Mouse (Mus musculus) midbrain, embryonic 10.5 days (tissue): ENCODE measurements around the gene Crabp2. TPM values are rescaled to one million over a fixed set of nuclear protein-coding genes. Genes with fewer than 3 reads are reported as not detected.

Experiments used
- DNase-seq: peaks from one replicate; pipeline ENCODE4 v3.0.0-alpha.2; 2017; ENCODE audit warnings: low spot score
- H3K27ac ChIP-seq: fragments of 300-500 bp; sonication (generic); replicated peaks from 2 replicates; pipeline ENCODE4 v1.5.1; 2016; ENCODE audit warnings: mild to moderate bottlenecking
- H3K27me3 ChIP-seq: fragments of 300-500 bp; sonication (generic); 2 replicates; pipeline ENCODE4 v1.6.1; 2016; ENCODE audit warnings: low read depth, mild to moderate bottlenecking; ENCODE audit not compliant: poor library complexity, severe bottlenecking
- H3K36me3 ChIP-seq: fragments of 300-500 bp; sonication (generic); 2 replicates; pipeline ENCODE4 v1.6.1; 2016; ENCODE audit warnings: mild to moderate bottlenecking, moderate library complexity
- H3K4me1 ChIP-seq: fragments of 300-500 bp; sonication (generic); 2 replicates; pipeline ENCODE4 v1.6.1; 2016
- H3K4me3 ChIP-seq: fragments of 300-500 bp; sonication (generic); 2 replicates; pipeline ENCODE4 v1.5.1; 2016; ENCODE audit warnings: mild to moderate bottlenecking, moderate library complexity
- H3K9me3 ChIP-seq: fragments of 300-500 bp; sonication (generic); replicated peaks from 2 replicates; pipeline ENCODE4 v1.6.1; 2016; ENCODE audit warnings: mild to moderate bottlenecking
- WGBS: fragments of 180-500 bp; shearing (Covaris S2); methylation state at CpG from one replicate; pipeline ENCODE4 v1.1.7; 2016; 5-methylcytosine and 5-hydroxymethylcytosine counted together
- polyA plus RNA-seq: library from polyadenylated mRNA; unstranded; fragments of >200 nt; fragmentation: Nextera tagmentation; extraction: Ambion mirVana; gene quantifications from 2 replicates; pipeline ENCODE4 v1.2.1, GENCODE M21; 2016

Gene Crabp2
- polyA plus RNA-seq, 1 experiment from 2014 or later = 684 TPM

DNA sequence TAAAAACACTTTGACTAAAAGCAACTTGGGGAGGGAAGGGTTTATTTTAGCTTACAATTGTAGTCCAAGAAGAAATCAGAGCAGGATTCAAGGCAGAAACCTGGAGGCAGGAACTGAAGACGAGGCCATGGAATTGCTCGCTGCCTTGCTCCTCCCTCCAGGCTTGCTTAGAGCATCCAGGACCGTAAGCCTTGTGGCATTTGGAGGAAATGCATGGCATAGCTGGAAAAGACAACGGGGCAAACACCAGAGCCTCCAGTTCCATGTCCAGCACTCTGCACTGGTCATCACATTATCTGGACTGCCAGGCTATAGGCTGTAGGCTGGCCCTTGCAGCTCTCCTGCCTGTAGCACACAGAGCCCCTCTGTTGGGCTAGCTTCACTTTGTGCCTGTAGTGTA lies 14.0 kb upstream of the Crabp2 start:
- no peak for DNase-seq
- Histone ChIP-seq H3K36me3 (peaks cover 82% of the 10 kb centered on the region), H3K27me3 (no peaks in the 10 kb centered on the region), H3K27ac (no peak overlapping the region), H3K4me1 (peaks cover 42% of the 10 kb centered on the region), H3K4me3 (no peak overlapping the region), H3K9me3 (no peaks in the 10 kb centered on the region)
- 82% methylated on average over 4 of the region's 4 CpGs for WGBS

DNA sequence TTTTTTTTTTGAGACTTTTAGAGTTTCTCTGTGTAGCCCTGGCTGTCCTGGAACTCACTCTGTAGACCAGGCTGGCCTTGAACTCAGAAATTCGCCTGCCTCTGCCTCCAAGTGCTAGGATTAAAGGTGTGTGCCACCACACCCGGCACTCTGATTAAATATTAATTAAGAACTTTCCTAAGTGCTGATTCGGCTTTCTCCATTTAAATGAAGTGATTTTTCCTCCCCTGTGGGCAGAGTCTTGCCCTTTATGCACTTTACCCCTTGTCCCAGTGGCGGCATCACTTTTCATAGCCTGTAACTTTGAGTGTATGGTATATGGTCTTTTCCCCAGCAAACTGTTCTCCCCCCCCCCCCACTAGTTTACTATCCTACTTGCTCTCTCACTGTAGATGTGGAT lies 13.3 kb upstream of the Crabp2 start:
- Histone ChIP-seq H3K9me3 (no peaks in the 10 kb centered on the region), H3K27me3 (no peaks in the 10 kb centered on the region), H3K4me1 (peaks cover 36% of the 10 kb centered on the region), H3K36me3 (peaks cover 89% of the 10 kb centered on the region), H3K27ac (no peak overlapping the region), H3K4me3 (no peak overlapping the region)
- WGBS = 85% methylated on average over 4 of the region's 4 CpGs
- DNase-seq = no peak

GRCm38 (mm10) chr3:87935776-87936175 lies 12.7 kb upstream of the Crabp2 start:
- peaks cover 31% of the 10 kb centered on the region for H3K4me1 ChIP-seq
- peak overlapping the region; percentile 66 for H3K27ac ChIP-seq
- 96% methylated on average over 2 of the region's 2 CpGs for WGBS
- no peaks in the 10 kb centered on the region for H3K9me3 ChIP-seq
- DNase-seq = peak; percentile 85
- H3K36me3 ChIP-seq = peaks cover 95% of the 10 kb centered on the region
- H3K27me3 ChIP-seq = no peaks in the 10 kb centered on the region
- H3K4me3 ChIP-seq = 0 out of 2 replicates have a peak overlapping the region, but pooled peaks have one; percentile 0

- H3K36me3 ChIP-seq = peaks cover 87% of the 10 kb centered on the region
- no peaks in the 10 kb centered on the region for H3K9me3 ChIP-seq
- no peak for DNase-seq
- H3K4me3 ChIP-seq = no peak overlapping the region
- WGBS = 76% methylated on average over 5 of the region's 5 CpGs
- H3K27ac ChIP-seq = no peak overlapping the region
- no peaks in the 10 kb centered on the region for H3K27me3 ChIP-seq
- peaks cover 30% of the 10 kb centered on the region for H3K4me1 ChIP-seq
These were observed 7.9 kb upstream of the Crabp2 start for GRCm38 (mm10) chr3:87940611-87941010.

DNA sequence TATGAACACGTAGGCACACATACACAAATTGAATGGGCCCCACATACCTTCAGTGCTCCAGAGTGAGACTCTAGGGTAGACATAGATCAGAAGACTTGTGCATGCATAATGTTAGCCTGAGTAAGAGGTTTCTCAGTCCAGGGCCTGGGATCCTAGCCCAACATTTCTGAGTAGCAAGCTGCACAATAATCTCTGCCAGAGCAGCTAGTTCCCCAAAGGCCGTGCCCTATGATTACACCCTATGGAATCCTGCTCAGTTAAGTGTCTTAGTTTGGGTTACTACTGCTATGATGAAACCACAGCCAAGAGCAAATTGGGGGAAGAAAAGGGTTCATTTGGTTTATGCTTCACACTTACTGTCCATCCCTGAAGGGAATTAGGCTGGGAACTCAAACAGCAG lies 6.0 kb upstream of the Crabp2 start:
- no peaks in the 10 kb centered on the region for H3K27me3 ChIP-seq
- 93% methylated on average over 2 of the region's 2 CpGs for WGBS
- peaks cover 42% of the 10 kb centered on the region for H3K4me1 ChIP-seq
- DNase-seq = no peak
- no peaks in the 10 kb centered on the region for H3K9me3 ChIP-seq
- H3K36me3 ChIP-seq = peaks cover 71% of the 10 kb centered on the region
- no peak overlapping the region for H3K4me3 ChIP-seq
- H3K27ac ChIP-seq = no peak overlapping the region

GRCm38 (mm10) chr3:87943586-87943985 lies 4.9 kb upstream of the Crabp2 start:
- Histone ChIP-seq H3K4me3 (no peak overlapping the region), H3K4me1 (peaks cover 53% of the 10 kb centered on the region), H3K27me3 (peaks cover 4% of the 10 kb centered on the region; the same call in 1 of the 2 replicates), H3K9me3 (no peaks in the 10 kb centered on the region), H3K36me3 (peaks cover 59% of the 10 kb centered on the region), H3K27ac (no peak overlapping the region)
- no peak for DNase-seq
- WGBS = 90% methylated on average over 7 of the region's 7 CpGs

DNA sequence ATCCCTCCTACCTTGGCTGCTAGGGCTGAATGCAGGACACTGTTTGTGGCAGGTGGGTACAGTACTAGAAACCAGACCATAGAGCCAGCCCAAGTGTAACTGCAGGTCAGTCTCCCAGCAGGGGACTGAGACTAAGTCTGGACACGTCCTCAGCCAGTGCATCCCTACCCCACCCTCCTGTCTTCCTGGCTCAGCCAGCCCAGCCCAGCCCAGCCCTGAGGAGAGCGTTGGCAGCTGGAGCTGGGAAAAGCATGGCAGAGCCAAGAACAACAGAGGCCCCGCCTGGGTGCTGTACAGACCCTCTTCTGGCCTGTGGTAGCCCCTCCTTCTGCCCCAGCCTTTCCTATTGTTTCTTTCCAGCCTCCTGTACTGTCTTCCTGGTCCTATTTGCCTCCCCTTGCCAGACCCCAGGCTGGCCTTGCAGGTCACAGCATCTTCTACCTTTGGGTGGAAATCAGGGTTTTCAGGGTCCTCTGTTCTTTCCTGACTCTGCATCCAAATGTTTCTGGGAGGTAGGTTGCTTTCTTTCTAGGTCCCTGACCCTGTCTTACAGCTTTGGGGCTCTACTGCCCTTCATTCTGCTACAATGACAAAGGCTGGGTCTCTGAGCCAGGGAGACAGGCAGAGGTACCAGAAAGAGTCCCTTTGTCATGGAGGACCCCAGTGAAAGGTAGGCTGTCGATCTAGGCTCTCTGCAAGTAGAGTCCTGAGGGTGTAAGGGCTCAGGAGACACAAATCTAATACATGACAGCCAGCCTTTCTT lies 3.4 kb upstream of the Crabp2 start:
- H3K27ac ChIP-seq = peak overlapping the region; percentile 95
- WGBS = 12% methylated on average over 4 of the region's 4 CpGs
- peaks cover 67% of the 10 kb centered on the region for H3K4me1 ChIP-seq
- no peaks in the 10 kb centered on the region for H3K9me3 ChIP-seq
- H3K27me3 ChIP-seq = peaks cover 9% of the 10 kb centered on the region; the same call in 1 of the 2 replicates
- peak overlapping the region; percentile 68 for H3K4me3 ChIP-seq
- H3K36me3 ChIP-seq = peaks cover 45% of the 10 kb centered on the region
- DNase-seq = peak; percentile 46

DNA sequence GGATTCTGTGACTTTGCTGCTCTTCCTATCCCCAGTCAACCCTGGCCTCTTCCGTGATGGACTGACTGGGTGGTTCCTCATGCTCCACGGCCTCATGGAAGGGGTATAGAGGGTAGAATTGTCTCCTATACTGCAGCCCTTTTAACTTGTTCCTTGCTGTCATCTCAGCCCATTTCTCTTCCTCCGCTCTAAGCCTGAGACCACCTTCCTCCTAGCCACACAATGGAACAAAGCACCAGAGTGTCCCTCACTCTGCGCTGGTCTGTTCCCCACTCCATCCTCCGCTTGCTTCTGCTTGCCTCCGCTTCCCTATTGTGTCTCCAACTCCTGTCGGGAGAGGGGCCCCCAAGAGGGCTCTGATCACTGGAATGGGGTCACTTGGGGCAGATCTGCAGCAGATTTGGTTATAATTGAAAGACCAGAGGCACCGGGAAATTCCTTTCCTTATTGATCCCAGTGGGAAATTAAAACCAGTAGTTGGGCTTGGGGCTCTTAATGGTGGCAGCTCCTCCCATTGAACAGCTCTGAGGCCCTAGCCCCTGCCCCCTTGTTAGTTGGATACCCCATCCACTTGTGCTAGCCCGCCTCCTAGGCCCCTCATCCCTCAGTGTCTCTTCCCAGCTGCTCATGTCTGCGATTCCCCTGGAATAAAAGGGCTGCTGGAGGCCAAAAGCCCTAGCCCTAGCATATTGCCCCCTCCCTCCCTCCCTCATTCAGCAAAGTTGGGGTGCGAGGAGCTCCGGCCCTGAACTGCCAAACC lies 2.5 kb upstream of the Crabp2 start:
- H3K4me1 ChIP-seq = peaks cover 77% of the 10 kb centered on the region
- peaks cover 9% of the 10 kb centered on the region; the same call in 1 of the 2 replicates for H3K27me3 ChIP-seq
- peak overlapping the region; percentile 68 for H3K4me3 ChIP-seq
- peak; percentile 62 for DNase-seq
- no peaks in the 10 kb centered on the region for H3K9me3 ChIP-seq
- H3K36me3 ChIP-seq = peaks cover 36% of the 10 kb centered on the region
- peak overlapping the region; percentile 95 for H3K27ac ChIP-seq
- WGBS = 4% methylated on average over 12 of the region's 12 CpGs

GRCm38 (mm10) chr3:87946541-87946860 lies 2.0 kb upstream of the Crabp2 start:
- Histone ChIP-seq H3K36me3 (peaks cover 32% of the 10 kb centered on the region), H3K27ac (peak overlapping the region; percentile 95), H3K9me3 (no peaks in the 10 kb centered on the region), H3K4me3 (peak overlapping the region; percentile 68), H3K4me1 (peaks cover 82% of the 10 kb centered on the region), H3K27me3 (peaks cover 13% of the 10 kb centered on the region; the same call in 1 of the 2 replicates)
- no peak for DNase-seq
- 4% methylated on average over 1 of the region's 1 CpGs for WGBS

GRCm38 (mm10) chr3:87947056-87947810 lies 1.2 kb upstream of the Crabp2 start:
- peaks cover 89% of the 10 kb centered on the region for H3K4me1 ChIP-seq

DNA sequence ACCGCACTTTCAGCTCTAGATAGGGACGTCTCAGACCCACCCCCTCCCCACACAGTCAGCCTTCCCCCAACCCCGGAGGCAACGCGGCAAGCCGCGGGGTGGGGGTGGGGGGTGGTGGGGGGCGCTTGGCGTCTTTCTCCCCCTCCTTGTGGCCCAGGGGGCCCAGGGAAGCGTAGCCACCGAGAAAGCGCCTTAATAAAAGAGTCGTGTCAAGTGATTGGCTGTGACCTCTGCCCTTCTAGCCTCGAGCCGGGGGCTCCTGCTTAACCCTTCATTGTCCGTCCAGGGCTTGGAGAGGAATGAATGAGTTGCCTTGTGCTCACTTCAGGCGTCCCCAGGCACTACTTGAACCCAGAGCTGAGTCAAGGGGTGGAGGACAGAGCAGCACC lies 661 bp upstream of the Crabp2 start:
- Histone ChIP-seq H3K4me3 (peak overlapping the region; percentile 68), H3K4me1 (peaks cover 95% of the 10 kb centered on the region), H3K27me3 (peaks cover 13% of the 10 kb centered on the region; the same call in 1 of the 2 replicates), H3K27ac (peak overlapping the region; percentile 95), H3K36me3 (peaks cover 33% of the 10 kb centered on the region), H3K9me3 (no peaks in the 10 kb centered on the region)
- DNase-seq = peak; percentile 90
- under 1% methylated on average over 17 of the region's 17 CpGs for whole genome bisulfite sequencing

More at GRCm38 (mm10) chr3:87947056-87947810, 1.2 kb upstream of the Crabp2 start:
- Histone ChIP-seq H3K9me3 (no peaks in the 10 kb centered on the region), H3K4me3 (peak overlapping the region; percentile 68), H3K27me3 (peaks cover 13% of the 10 kb centered on the region; the same call in 1 of the 2 replicates), H3K36me3 (peaks cover 32% of the 10 kb centered on the region), H3K27ac (peak overlapping the region; percentile 95)
- DNase-seq = peak; percentile 76
- under 1% methylated on average over 26 of the region's 26 CpGs for WGBS

DNA sequence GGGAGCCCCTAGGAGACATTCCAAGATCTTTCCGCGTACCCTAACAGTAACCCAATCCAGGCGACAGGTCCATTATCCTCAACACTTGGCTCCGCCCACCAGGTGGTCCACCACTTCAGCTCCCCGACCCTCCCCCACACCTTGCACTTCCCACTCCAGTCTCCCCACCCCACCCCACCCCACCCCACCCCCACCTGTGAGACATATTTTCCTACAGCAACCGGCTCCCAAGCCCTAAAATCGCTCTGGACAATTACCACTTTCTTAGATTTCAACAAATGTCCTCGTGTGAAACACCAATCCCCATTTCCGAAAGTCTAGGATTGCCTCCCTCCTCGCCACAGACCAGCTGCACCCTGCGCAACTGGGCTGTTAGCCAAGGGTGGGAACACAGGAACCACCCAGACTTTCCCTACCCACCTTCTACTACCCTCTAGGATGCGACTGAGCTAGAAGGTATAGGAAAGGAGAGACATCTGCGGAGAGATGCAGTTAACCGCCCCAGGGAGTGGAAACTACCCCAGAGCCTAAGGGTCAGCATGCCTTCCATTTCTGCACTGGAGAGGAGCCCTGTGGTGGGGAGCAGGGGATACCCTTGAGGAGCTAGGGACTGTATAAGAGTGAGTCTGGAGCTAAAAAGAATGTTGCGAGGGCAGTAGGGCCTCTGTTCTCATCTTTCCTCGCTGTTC lies 944 bp downstream of the Crabp2 start:
- Histone ChIP-seq H3K4me1 (peaks cover 92% of the 10 kb centered on the region), H3K36me3 (peaks cover 38% of the 10 kb centered on the region), H3K4me3 (peak overlapping the region; percentile 68), H3K27ac (peak overlapping the region; percentile 95), H3K27me3 (peaks cover 18% of the 10 kb centered on the region), H3K9me3 (no peaks in the 10 kb centered on the region)
- DNase-seq = peak; percentile 41
- WGBS = under 1% methylated on average over 16 of the region's 16 CpGs
